Mouse (Mus musculus): ENCODE results near the gene Lyrm7. TPM values are rescaled to one million over a fixed set of nuclear protein-coding genes. Genes with fewer than 3 reads are reported as not detected.
A peak's percentile ranks its signal among the peaks of the same experiment; 100 is the strongest.
"Not testable (repeated sequence)": the region's sequence is repeated elsewhere in the genome, so short reads cannot be mapped to it uniquely, and the experiment has no call there.

Gene Lyrm7
- total RNA-seq (2021), result 10 to 100 TPM; 29.0 to 32.0 TPM

GRCm38 (mm10) chr11:54860256-54861038, at the start of gene Lyrm7:
Gene Lyrm7 (minus strand): TSS chr11:54860916.
- DNase-seq (ENCODE audit: low spot score in 2 of 2), result peak; percentile 96 to 97
- intact Hi-C loops (cut with DNase I), result loop anchor here (2.0 to 10.0 kb wide), 2 partner anchors 74 to 556 kb away; partner anchors contain the start of genes Acsl6 and Cdc42se2

GRCm38 (mm10) chr11:54910081-54910665, 49.5 kb upstream of the Lyrm7 start:
- intact Hi-C loops (cut with DNase I), result no loop called here
- DNase-seq (ENCODE audit: low spot score in 2 of 2), result no peak

GRCm38 (mm10) chr11:54909273-54909672, 48.6 kb upstream of the Lyrm7 start:
- DNase-seq (ENCODE audit: low spot score in 2 of 2), result no peak
- intact Hi-C loops (cut with DNase I), result no loop called here

- intact Hi-C loops (cut with DNase I), result no loop called here
- no peak for DNase-seq (ENCODE audit: low spot score in 2 of 2)
These were observed 46.5 kb upstream of the Lyrm7 start for GRCm38 (mm10) chr11:54907259-54907658.

- DNase-seq (ENCODE audit: low spot score in 2 of 2), result no peak
- intact Hi-C loops (cut with DNase I), result no loop called here
These were observed 45.8 kb upstream of the Lyrm7 start for GRCm38 (mm10) chr11:54906466-54906865.

- DNase-seq (ENCODE audit: low spot score in 2 of 2), result no peak
- intact Hi-C loops (cut with DNase I), result no loop called here
These were observed 45.2 kb upstream of the Lyrm7 start for GRCm38 (mm10) chr11:54905931-54906330.

GRCm38 (mm10) chr11:54905086-54905485, 44.4 kb upstream of the Lyrm7 start:
- intact Hi-C loops (cut with DNase I), result no loop called here
- no peak for DNase-seq (ENCODE audit: low spot score in 2 of 2)

GRCm38 (mm10) chr11:54903940-54904706, 43.4 kb upstream of the Lyrm7 start:
- DNase-seq (ENCODE audit: low spot score in 2 of 2), result no peak
- intact Hi-C loops (cut with DNase I), result no loop called here

GRCm38 (mm10) chr11:54903339-54903738, 42.6 kb upstream of the Lyrm7 start:
- DNase-seq (ENCODE audit: low spot score in 2 of 2), result no peak
- intact Hi-C loops (cut with DNase I), result no loop called here

GRCm38 (mm10) chr11:54902333-54903323, 41.9 kb upstream of the Lyrm7 start, which contains the start of gene Gpx3:
Gene Gpx3 (plus strand): TSS chr11:54902453.
- intact Hi-C loops (cut with DNase I), result no loop called here
- DNase-seq (ENCODE audit: low spot score in 2 of 2), result peak; percentile 40 to 49

- no peak for DNase-seq (ENCODE audit: low spot score in 2 of 2)
- intact Hi-C loops (cut with DNase I), result no loop called here
These were observed 38.9 kb upstream of the Lyrm7 start for GRCm38 (mm10) chr11:54899657-54900056.

- intact Hi-C loops (cut with DNase I), result no loop called here
- no peak for DNase-seq (ENCODE audit: low spot score in 2 of 2)
These were observed 36.8 kb upstream of the Lyrm7 start for GRCm38 (mm10) chr11:54897470-54897869.

GRCm38 (mm10) chr11:54896646-54897045, 35.9 kb upstream of the Lyrm7 start:
- intact Hi-C loops (cut with DNase I); DNase-seq (ENCODE audit: low spot score in 2 of 2): not testable (repeated sequence)

GRCm38 (mm10) chr11:54894589-54894988, 33.9 kb upstream of the Lyrm7 start:
- no peak for DNase-seq (ENCODE audit: low spot score in 2 of 2)
- intact Hi-C loops (cut with DNase I), result no loop called here

- DNase-seq (ENCODE audit: low spot score in 2 of 2), result no peak
- intact Hi-C loops (cut with DNase I), result no loop called here
These were observed 31.4 kb upstream of the Lyrm7 start for GRCm38 (mm10) chr11:54892091-54892490.

- no peak for DNase-seq (ENCODE audit: low spot score in 2 of 2)
- intact Hi-C loops (cut with DNase I), result no loop called here
These were observed 30.6 kb upstream of the Lyrm7 start for GRCm38 (mm10) chr11:54891341-54891740.

- intact Hi-C loops (cut with DNase I), result no loop called here
- DNase-seq (ENCODE audit: low spot score in 2 of 2), result no peak
These were observed 27.2 kb upstream of the Lyrm7 start for GRCm38 (mm10) chr11:54887927-54888326.

GRCm38 (mm10) chr11:54885406-54885805, 24.7 kb upstream of the Lyrm7 start:
- no peak for DNase-seq (ENCODE audit: low spot score in 2 of 2)
- intact Hi-C loops (cut with DNase I), result no loop called here

GRCm38 (mm10) chr11:54884937-54885336, 24.2 kb upstream of the Lyrm7 start:
- intact Hi-C loops (cut with DNase I), result loop anchor here (5.0 kb wide), 1 partner anchor 202 kb away; no protein-coding TSS in a partner anchor
- DNase-seq (ENCODE audit: low spot score in 2 of 2), result no peak

Measured in left cerebral cortex, postnatal 36 days (tissue).